Mouse (Mus musculus): ENCODE results near the gene Gm8113.
"Not testable (repeated sequence)": the region's sequence is repeated elsewhere in the genome, so short reads cannot be mapped to it uniquely, and the experiment has no call there.

Gm8113 gene

DNA sequence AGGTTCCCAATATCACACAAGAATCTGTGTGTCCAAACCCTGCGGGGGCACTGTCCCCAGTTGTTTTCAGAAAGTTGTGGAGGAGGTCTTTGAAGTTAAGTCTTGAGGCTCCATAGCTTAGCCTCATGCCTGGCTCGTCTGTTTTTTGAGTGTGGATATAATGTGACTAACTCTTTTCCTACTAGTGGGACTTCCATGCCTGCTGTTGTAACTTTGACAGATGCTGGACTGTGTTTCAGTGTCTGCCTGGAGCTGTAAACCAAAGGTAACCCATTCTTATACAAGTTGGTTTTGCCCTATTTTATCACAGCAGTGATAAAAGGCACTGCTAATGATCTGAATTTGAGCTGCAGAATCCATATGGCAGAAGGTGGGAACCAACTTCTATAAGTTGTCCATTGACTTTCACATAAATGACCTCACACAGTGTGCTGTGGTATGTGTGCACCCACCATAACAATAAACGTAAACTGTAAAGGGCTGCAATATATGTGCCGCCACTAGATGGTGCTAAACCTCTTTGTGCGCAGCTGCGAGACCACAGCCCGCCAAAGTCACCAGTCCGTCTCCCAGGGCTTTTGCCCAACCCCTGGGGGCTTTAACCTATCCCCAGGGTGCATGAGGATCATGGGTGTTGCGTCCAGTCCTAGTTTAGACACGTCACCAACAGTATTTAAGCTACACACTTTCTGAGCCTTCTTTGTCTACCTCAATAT, at the start of gene Gm8113:
Gm8113 (plus strand) TSS at position 703 of the 716 bp plus-strand sequence.
- DNase-seq, result peak; percentile 25

DNA sequence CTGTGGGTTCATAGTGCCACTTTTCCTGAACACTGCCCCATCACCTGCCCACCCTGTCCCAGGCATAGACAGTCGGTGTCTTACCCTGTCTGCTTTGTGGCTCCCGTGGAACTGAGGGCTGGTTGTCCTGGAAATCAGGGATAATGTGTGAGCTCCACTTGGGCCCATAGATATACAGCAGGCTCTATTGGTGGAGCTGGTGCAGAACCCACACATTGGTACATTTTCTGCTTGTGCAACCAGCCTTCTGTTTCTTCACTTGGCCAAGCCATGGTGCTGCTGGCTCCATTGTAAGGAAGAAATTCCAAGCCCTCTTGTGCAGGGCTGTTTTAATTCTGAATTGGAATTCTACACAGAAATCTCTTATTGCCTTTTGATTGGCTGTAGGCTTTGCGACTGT, 49.8 kb upstream of the Gm8113 start, which contains the start of gene Ear1:
Ear1 (minus strand) TSS at position 101 of the 400 bp plus-strand sequence.
- not testable (repeated sequence) for DNase-seq

DNA sequence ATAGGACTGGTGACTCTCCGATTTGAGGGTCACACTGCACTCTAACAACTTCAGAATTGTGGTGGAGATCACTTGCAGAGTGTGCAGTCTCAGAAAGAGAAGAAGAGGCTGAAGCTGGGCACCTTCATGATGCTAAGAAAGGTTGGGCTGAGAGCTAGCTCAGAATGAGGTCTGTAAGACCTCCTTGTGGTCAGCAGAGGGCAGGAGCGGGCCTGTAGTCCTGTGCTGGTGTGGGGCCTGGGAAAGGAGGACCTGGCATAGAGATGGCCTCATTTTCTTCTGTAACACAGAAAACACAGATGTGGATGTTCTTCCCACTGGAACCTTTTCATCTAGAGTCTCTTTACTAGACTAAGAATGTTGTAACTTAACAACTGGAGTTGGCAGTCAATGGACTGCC, 47.4 kb upstream of the Gm8113 start:
- DNase-seq, result not testable (repeated sequence)

DNA sequence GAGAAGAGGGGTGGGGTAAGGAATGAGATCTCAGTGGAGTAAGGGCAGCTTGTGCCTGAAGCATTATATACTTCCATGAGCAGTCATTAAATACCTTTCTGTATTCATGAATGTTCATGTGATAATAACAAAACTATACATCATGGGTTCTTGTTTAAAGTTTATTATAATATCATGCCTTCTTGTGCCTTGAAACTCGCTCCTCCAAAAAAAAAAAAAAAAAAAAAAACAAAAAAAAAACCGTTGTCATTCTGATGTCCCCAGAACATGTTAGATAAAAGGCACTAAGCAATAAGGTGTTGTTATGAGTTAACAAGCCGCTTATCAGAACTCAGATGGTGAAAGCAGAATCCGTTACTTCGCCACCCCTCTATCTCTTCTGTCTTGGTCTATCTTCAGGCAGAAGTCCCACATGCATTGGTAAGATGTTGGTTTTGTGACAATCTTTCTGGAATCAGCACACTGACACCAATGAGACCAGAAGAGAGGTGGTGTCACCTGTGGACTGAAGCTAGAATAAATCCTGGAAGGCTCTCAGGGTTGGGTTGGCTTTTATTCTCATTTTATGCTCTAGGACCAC, 45.1 kb upstream of the Gm8113 start:
- not testable (repeated sequence) for DNase-seq

DNA sequence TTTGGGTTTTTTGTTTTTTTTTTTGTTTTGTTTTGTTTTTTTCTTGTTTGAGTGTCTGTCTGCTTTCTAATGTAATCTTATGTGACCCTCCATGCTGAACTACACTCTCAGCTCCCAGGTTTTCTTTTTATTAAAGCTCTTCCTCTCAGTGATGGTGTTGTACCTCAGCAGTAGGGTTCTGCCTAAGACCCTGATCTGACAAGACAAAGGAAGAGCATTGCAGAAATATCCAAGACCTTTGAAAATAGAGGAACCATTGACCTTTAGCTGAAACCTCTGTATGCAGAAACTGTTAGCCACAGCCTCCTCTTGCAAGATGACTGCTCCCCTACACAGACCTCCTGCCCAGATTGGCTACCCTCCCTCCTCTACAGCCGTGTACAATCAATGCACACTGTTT, 39.0 kb upstream of the Gm8113 start:
- DNase-seq, result not testable (repeated sequence)

DNA sequence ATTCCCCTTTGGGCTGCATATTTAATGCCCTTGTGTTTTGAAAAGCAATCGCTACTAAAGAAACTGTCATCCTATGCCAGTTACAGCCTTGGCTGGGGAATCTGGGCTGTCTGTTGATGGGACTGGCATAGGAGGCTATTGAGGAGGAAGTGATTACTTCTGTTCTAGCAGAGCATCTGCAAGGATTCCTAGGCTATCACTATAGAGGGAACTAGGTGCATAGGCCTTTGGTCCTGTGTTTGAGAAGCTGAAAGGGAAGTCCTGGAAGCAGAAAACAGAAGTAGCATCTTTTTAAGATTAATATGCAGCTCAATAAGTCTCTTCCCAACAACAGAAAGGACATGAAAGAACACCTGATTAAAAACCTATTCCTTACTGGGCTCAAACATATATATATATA, 33.9 kb upstream of the Gm8113 start:
- DNase-seq, result not testable (repeated sequence)

DNA sequence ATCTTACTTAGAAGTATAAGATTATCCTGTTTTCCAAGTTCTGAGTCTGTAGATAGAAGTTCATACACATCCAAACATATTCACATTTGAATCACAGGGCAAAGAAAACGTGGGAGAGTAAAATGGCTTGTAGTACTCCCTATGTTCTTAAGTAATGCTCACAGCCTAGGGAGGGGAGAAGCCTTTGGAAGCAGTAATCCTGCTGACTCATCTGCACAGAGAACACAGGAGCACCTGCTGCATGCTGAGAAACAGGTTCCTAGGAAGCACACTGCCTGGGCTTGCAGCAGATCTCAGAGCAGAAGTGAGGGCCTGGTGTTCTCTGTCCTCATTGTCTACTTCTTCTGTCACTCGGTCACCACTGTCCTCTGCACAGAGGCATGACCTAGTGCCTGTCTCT, 29.8 kb upstream of the Gm8113 start:
- not testable (repeated sequence) for DNase-seq

DNA sequence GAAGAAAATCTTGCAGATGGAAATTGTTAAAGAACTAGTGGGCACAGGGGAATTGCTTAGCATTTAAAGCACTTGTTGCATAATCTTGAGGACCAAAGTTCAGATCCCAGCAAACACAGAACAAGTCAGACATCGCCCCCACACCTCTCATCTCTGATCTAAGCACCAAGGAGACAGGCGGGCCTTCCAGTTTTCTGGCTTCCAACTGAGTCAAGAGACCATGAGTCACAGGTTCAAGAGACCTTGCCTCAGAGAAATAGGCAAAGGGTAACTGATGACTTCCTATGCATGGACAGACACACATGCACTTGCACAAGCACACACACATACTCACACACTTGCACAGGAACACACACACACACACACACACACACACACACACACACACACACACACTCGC, 26.6 kb upstream of the Gm8113 start:
- not testable (repeated sequence) for DNase-seq

DNA sequence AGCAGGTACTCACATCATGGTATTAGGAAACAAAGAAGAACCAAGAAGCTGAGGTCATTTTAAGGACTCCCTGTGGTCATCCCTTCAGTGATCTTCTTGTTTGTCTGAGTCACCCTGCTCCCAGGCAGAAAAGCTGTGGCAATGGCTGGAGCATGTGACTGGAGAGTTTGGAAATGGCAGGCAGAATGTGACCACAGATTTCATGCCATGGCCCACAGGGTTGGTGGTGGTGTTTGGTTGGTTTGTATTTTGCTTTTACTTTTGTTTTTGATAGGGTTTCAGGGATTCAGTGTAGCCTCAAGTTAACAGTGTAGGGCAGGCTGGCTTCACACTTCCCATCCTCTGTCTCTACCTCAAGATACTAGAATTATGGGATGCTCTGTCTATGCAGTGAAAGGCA, 7.0 kb upstream of the Gm8113 start:
- DNase-seq, result not testable (repeated sequence)

DNA sequence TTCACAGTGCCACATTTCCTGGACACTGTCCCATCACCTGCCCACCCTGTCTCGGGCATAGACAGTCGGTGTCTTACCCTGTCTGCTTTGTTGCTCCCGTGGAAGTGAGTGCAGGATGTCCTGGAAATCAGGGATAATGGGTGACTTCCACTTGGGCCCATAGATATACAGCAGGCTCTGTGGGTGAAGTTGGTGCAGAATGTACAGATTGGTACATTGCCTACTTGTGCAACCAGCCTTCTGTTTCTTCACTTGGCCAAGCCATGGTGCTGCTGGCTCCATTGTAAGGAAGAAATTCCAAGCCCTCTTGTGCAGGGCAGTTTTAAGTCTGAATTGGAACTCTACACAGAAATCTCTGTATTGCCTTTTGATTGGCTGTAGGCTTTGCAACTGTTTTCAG, 1.7 kb upstream of the Gm8113 start, which contains the start of gene Ear10:
Ear10 (minus strand) TSS at position 101 of the 400 bp plus-strand sequence.
- not testable (repeated sequence) for DNase-seq

DNA sequence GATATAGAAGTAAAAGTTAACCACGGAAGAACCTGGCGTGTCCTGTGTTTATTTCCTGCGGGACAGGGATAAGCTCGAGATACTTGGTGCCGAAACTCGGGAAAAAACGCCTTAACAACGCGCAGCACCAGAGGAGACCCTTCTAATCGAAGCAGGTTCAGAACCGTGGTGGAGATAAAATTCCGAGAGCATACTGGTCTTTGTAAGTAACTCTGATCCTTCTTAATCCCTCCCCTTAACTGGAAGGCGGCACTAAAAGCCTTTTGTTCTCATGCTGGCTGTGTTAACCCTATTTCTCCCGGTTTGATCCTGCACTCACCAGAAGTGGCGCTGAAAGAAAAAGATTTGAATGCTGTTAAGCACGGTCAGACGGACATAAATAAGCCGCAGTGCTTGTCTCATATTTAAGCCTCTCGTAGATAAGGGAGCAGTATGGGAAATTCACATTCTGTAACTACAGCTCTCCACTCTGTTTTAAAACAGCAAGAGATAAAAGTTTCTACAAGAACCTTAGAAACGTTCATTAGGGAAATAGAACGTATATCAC, 287 bp downstream of the Gm8113 start:
- DNase-seq, result not testable (repeated sequence)

DNA sequence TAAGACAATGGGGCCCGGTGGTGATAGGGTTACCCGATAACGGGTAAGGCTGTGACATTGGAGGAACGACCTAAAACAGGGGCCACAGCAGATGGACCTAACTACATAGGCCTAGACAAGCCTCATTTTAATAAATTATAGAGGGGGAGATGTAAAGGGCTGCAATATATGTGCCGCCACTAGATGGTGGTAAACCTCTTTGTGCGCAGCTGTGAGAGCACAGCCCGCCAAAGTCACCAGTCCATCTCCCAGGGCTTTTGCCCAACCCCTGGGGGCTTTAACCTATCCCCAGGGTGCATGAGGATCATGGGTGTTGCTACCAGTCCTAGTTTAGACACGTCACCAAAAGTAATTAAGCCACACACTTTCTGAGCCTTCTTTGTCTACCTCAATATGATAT, 7.8 kb downstream of the Gm8113 start:
- peak; percentile 6 for DNase-seq

DNA sequence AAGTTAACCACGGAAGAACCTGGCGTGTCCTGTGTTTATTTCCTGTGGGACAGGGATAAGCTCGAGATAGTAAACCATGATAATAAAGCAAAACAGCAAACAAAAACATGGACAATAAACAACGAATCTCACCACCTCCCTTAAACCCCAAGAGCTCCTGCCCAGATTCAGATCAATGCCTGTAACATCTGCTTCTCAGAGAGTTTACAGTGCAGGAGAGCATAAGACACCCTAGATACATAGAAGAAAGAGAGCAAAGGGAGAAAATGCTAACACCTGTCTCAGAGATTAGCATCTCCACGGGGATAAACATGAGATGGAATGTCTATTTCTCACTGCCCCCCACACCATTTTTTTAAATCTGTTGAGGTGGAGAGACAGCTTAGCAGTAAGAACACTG, 8.2 kb downstream of the Gm8113 start:
- DNase-seq, result not testable (repeated sequence)

DNA sequence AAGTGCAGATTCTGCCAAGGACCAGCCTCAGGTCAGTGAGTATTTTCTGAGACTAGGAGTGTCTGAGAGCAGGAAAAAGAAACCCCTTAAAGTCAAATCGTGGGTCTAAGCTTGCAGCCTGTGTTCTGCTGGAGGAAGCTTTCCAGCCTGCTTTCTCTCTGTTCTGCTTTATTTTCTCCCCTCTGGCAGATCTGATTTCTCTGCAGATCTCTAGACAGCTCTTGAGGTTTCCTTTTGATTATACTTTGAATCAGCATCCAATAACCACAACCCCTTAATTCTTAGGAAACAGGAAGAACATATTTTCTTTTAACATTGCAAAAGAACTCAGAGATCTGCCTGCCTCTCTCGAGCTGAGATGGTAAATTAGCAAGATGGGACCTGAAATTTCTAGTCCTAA, 28.2 kb downstream of the Gm8113 start:
- DNase-seq, result not testable (repeated sequence)

DNA sequence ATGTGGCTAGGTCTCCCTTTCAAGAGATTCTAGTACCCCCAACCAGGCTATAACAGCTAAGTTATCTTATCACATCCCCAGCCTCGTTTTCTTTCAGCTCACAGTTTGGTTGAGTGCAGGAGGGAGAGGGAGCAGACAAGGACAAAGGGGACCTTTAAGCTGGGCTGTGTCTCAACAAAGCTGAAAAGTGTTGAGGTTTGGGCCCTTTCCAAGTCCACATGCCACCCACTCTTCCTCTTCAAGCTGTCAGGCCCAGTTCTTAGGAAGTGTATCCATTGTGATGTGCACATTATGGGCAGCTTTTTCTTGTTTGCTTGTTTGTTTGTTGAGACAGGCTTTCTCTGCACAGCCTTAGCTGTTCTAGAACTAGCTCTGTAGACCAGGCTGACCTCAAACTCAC, 29.9 kb downstream of the Gm8113 start:
- not testable (repeated sequence) for DNase-seq

DNA sequence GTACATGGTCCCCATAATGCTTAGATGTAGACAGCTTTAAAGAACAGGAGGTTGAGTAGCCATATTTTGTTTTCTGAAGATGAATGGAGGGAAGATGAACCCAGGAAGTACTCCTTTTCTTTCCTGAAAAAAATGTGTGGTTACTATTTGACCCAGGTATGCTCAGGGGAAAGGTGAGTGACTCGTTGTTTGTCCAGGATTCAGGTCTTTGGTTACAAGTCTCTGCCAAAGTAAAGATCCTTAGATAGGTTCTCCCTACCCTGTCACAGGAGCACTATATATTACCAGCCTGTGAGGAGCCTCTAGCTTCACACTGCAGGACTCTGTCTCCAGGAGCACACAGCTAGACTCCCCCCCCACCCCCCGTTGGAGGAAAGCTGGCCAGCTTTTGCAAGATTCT, 31.6 kb downstream of the Gm8113 start, which contains the start of gene Ang5:
Ang5 (plus strand) TSS at position 301 of the 400 bp plus-strand sequence.
- DNase-seq, result not testable (repeated sequence)

Measured in layer of hippocampus, adult 9-11 months (tissue).